Mouse (Mus musculus) left cerebral cortex, postnatal 25 days (tissue): ENCODE results near the gene Slc6a4. TPM values are rescaled to one million over a fixed set of nuclear protein-coding genes. Genes with fewer than 3 reads are reported as not detected.

Experiments used
- DNase-seq, 2 experiments: peaks; one replicate each; pipeline ENCODE4 v3.0.0; 2022; ENCODE audit warnings: low spot score in 2 of 2, mixed read lengths in 1 of 2
- intact Hi-C: fragments of 180-260 bp; cut with DNase I; formaldehyde crosslinking; loops from one replicate; pipeline ENCODE4 v1.15.1; 2025
- total RNA-seq, 2 experiments: library from RNA; stranded (reverse); gene quantifications; 2 replicates each; pipeline ENCODE4 v1.2.3; 2021

Gene Slc6a4
- total RNA-seq = not detected

GRCm38 (mm10) chr11:76997916-76998704 is at the start of gene Slc6a4:
Slc6a4 (plus strand) TSS chr11:76998603.
- intact Hi-C loops = loop anchor here (2.0 to 10.0 kb wide), 3 partner anchors 74 to 317 kb away; no protein-coding TSS in a partner anchor
- DNase-seq = peak in 1 of 2 experiments; percentile 8

GRCm38 (mm10) chr11:76953536-76953935 is 44.9 kb upstream of the Slc6a4 start:
- DNase-seq = peak; percentile 9 to 81
- intact Hi-C loops = loop anchor here (5.0 kb wide), 1 partner anchor 161 kb away; no protein-coding TSS in a partner anchor

GRCm38 (mm10) chr11:76965703-76966102 is 32.7 kb upstream of the Slc6a4 start:
- intact Hi-C loops = no loop called here

GRCm38 (mm10) chr11:76970328-76970727 is 28.1 kb upstream of the Slc6a4 start:
- DNase-seq = no peak
- intact Hi-C loops = no loop called here

More at GRCm38 (mm10) chr11:76965703-76966102, 32.7 kb upstream of the Slc6a4 start:
- DNase-seq = no peak

- intact Hi-C loops = no loop called here
Observed at GRCm38 (mm10) chr11:76974680-76975319, 23.6 kb upstream of the Slc6a4 start.

GRCm38 (mm10) chr11:76981570-76982141 is 16.7 kb upstream of the Slc6a4 start:
- intact Hi-C loops = no loop called here
- no peak for DNase-seq

More at GRCm38 (mm10) chr11:76974680-76975319, 23.6 kb upstream of the Slc6a4 start:
- DNase-seq = no peak

GRCm38 (mm10) chr11:76982415-76982814 is 16.0 kb upstream of the Slc6a4 start:
- intact Hi-C loops = no loop called here
- DNase-seq = no peak

GRCm38 (mm10) chr11:76983641-76984040 is 14.8 kb upstream of the Slc6a4 start:
- intact Hi-C loops = no loop called here

GRCm38 (mm10) chr11:76984173-76984572 is 14.2 kb upstream of the Slc6a4 start:
- intact Hi-C loops = no loop called here

More at GRCm38 (mm10) chr11:76983641-76984040, 14.8 kb upstream of the Slc6a4 start:
- DNase-seq = no peak

GRCm38 (mm10) chr11:76990839-76991238 is 7.6 kb upstream of the Slc6a4 start:
- intact Hi-C loops = loop anchor here (10.0 kb wide), 1 partner anchor 324 kb away; no protein-coding TSS in a partner anchor
- no peak for DNase-seq

More at GRCm38 (mm10) chr11:76984173-76984572, 14.2 kb upstream of the Slc6a4 start:
- no peak for DNase-seq

- no peak for DNase-seq
- intact Hi-C loops = loop anchor here (10.0 kb wide), 1 partner anchor 322 kb away; no protein-coding TSS in a partner anchor
Observed at GRCm38 (mm10) chr11:76992886-76993285, 5.5 kb upstream of the Slc6a4 start.

GRCm38 (mm10) chr11:76995966-76996672 is 2.3 kb upstream of the Slc6a4 start:
- DNase-seq = peak in 1 of 2 experiments; percentile 13
- intact Hi-C loops = loop anchor here (2.0 to 10.0 kb wide), 3 partner anchors 76 to 319 kb away; no protein-coding TSS in a partner anchor

GRCm38 (mm10) chr11:76997305-76997704 is 1.1 kb upstream of the Slc6a4 start:
- DNase-seq = peak; percentile 58 to 64

GRCm38 (mm10) chr11:76998705-76999226 is 363 bp downstream of the Slc6a4 start:
- DNase-seq = peak in 1 of 2 experiments; percentile 57
- intact Hi-C loops = loop anchor here (5.0 to 10.0 kb wide), 2 partner anchors 74 to 316 kb away; no protein-coding TSS in a partner anchor

More at GRCm38 (mm10) chr11:76997305-76997704, 1.1 kb upstream of the Slc6a4 start:
- intact Hi-C loops = loop anchor here (2.0 to 10.0 kb wide), 3 partner anchors 75 to 317 kb away; no protein-coding TSS in a partner anchor

- no peak for DNase-seq
- intact Hi-C loops = no loop called here
Observed at GRCm38 (mm10) chr11:77000741-77001140, 2.3 kb downstream of the Slc6a4 start.

GRCm38 (mm10) chr11:77002361-77002760 is 4.0 kb downstream of the Slc6a4 start:
- intact Hi-C loops = no loop called here
- DNase-seq = no peak

GRCm38 (mm10) chr11:77005881-77006280 is 7.5 kb downstream of the Slc6a4 start:
- intact Hi-C loops = no loop called here
- peak in 1 of 2 experiments; percentile 7 for DNase-seq

- intact Hi-C loops = no loop called here
- no peak for DNase-seq
Observed at GRCm38 (mm10) chr11:77006616-77007015, 8.2 kb downstream of the Slc6a4 start.
